Mouse (Mus musculus): ENCODE measurements around the gene Mrgprf.

The Mrgprf gene

GRCm38 (mm10) chr7:145309877-145310276 is 9.2 kb downstream of the Mrgprf start:
- no peaks in the 10 kb centered on the region for H3K36me3 ChIP-seq (ENCODE audit: control insufficient read depth, insufficient read depth, low read length, poor library complexity, severe bottlenecking)
- no peak for DNase-seq (ENCODE audit: low read depth, low spot score)
- no peaks in the 10 kb centered on the region for H3K27me3 ChIP-seq (ENCODE audit: control insufficient read depth, insufficient read depth, low read length, poor library complexity, severe bottlenecking)

- Histone ChIP-seq H3K27me3 (ENCODE audit: control insufficient read depth, insufficient read depth, low read length, poor library complexity, severe bottlenecking) (no peaks in the 10 kb centered on the region), H3K36me3 (ENCODE audit: control insufficient read depth, insufficient read depth, low read length, poor library complexity, severe bottlenecking) (no peaks in the 10 kb centered on the region)
- no peak for DNase-seq (ENCODE audit: low read depth, low spot score)
These were observed 9.9 kb downstream of the Mrgprf start for GRCm38 (mm10) chr7:145310526-145310925.

GRCm38 (mm10) chr7:145312137-145312536 is 11.5 kb downstream of the Mrgprf start:
- Histone ChIP-seq H3K36me3 (ENCODE audit: control insufficient read depth, insufficient read depth, low read length, poor library complexity, severe bottlenecking) (no peaks in the 10 kb centered on the region), H3K27me3 (ENCODE audit: control insufficient read depth, insufficient read depth, low read length, poor library complexity, severe bottlenecking) (no peaks in the 10 kb centered on the region)
- DNase-seq (ENCODE audit: low read depth, low spot score), result no peak

DNA sequence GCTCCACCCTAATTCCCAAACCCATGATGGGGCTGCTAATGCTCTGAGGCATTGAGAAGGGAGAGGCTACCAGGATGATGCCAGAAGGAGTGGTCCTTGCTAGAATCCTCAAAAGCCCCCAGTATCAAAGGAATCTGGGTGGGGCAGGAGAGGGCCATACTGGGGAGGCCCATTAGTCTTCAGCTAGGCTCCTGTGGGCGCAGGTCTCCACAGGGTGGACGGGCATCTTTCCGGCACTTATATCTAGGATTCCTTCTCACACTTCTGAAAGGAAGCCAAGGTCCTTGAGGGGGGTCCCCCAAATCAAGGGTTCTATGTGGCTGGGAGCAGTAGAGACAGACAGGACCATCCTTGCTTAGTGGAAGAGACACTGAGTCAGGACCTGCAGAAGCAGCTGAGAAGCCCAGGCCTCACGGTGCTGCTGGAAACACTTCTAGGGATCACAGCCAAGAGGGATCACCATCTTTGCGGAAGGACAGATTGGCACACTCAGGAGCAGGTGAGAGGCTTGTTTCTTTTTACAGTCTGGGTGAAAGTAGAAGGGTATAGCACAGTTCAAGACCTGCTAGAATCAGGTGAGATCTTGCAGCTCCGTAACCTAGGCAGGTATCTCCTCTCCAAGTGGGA is 14.3 kb downstream of the Mrgprf start, which contains the start of gene Mrgprd:
Mrgprd (plus strand) TSS at position 51 of the 627 bp plus-strand sequence.
- no peak for DNase-seq (ENCODE audit: low read depth, low spot score)

GRCm38 (mm10) chr7:145317522-145317921 is 16.9 kb downstream of the Mrgprf start:
- Histone ChIP-seq H3K27me3 (ENCODE audit: control insufficient read depth, insufficient read depth, low read length, poor library complexity, severe bottlenecking) (no peaks in the 10 kb centered on the region), H3K36me3 (ENCODE audit: control insufficient read depth, insufficient read depth, low read length, poor library complexity, severe bottlenecking) (no peaks in the 10 kb centered on the region)
- no peak for DNase-seq (ENCODE audit: low read depth, low spot score)

More for the DNA sequence above, 14.3 kb downstream of the Mrgprf start, which contains the start of gene Mrgprd:
- Histone ChIP-seq H3K36me3 (ENCODE audit: control insufficient read depth, insufficient read depth, low read length, poor library complexity, severe bottlenecking) (no peaks in the 10 kb centered on the region), H3K27me3 (ENCODE audit: control insufficient read depth, insufficient read depth, low read length, poor library complexity, severe bottlenecking) (no peaks in the 10 kb centered on the region)

DNA sequence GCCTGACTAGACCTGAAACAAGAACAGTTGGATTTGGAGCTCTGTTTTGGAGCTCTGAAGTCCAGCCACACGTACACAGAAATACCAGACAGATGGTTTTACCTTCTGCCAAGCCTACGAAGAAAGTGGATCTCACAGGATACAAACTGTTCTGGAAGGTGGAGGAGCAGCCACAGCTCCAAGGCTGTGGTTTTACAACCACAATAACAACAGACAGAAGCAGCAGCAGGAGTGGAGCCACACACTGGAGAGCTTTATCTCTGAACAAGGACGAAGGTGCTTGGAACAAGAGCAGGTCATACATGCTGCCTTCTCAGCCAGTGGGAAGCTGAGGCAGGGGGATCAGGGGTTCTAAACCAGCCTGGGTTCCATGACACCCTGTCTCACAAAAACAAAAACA is 18.9 kb downstream of the Mrgprf start:
- no peaks in the 10 kb centered on the region for H3K27me3 ChIP-seq (ENCODE audit: control insufficient read depth, insufficient read depth, low read length, poor library complexity, severe bottlenecking)
- DNase-seq (ENCODE audit: low read depth, low spot score), result no peak
- H3K36me3 ChIP-seq (ENCODE audit: control insufficient read depth, insufficient read depth, low read length, poor library complexity, severe bottlenecking), result no peaks in the 10 kb centered on the region

DNA sequence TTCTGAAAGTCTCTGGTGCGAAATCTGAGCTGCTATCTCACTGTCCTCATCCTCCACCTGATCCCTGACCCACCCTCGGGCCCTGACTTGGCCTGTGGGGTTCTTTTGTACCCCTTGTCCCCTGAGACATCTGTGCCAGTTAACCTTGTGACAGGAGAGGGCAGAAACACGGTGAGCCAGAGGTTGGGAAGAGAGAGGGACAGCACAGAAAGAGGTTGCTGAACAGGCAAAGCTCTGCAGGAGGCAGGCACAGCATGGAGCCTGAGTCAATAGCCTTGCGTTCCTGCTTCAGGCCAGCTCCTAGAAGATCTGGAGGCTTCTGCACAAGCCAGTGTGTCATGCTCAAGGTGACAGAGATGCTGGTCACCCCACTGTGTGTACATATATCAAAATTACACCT is 23.0 kb downstream of the Mrgprf start:
- no peaks in the 10 kb centered on the region for H3K27me3 ChIP-seq (ENCODE audit: control insufficient read depth, insufficient read depth, low read length, poor library complexity, severe bottlenecking)
- no peaks in the 10 kb centered on the region for H3K36me3 ChIP-seq (ENCODE audit: control insufficient read depth, insufficient read depth, low read length, poor library complexity, severe bottlenecking)

DNA sequence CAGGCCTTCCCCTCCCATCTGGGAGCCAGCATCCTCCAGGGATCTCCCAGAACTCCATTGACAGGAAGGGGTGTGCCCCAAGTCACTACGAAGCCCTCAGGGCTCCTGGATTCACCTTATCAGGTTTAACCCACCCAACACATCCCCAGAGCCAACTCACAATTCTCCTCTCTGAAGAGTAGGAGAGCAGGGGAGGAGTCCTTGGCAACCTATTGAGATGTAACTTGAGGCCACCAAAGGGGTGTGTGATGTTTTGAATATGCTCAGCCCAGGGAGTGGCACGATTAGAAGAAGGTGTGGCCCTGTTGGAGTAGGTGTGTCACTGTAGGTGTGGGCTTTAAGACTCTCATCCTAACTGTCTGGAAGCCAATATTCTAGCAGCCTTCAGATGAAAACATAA is 25.1 kb downstream of the Mrgprf start:
- H3K27me3 ChIP-seq (ENCODE audit: control insufficient read depth, insufficient read depth, low read length, poor library complexity, severe bottlenecking), result no peaks in the 10 kb centered on the region
- H3K36me3 ChIP-seq (ENCODE audit: control insufficient read depth, insufficient read depth, low read length, poor library complexity, severe bottlenecking), result no peaks in the 10 kb centered on the region

More for the DNA sequence above, 23.0 kb downstream of the Mrgprf start:
- no peak for DNase-seq (ENCODE audit: low read depth, low spot score)

DNA sequence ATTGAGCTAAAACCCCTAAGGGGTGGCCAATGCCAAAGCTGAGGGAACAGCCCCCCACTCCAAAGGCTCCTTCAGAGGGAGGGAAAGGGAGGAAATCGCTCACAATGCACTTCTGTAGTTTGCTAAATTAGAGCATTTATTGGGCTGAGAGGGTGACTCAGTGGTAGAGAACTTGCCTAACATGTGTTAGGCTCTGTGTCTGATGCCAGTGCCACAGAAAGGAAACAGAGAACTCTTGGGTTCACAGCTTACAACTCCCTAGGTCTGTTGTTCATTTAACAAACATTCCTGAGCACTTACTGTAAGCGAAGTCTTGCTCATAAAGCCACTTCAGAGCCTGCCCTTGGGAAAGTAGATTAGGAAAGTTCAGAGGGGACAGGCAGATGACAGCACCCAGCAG is 29.4 kb downstream of the Mrgprf start:
- no peaks in the 10 kb centered on the region for H3K36me3 ChIP-seq (ENCODE audit: control insufficient read depth, insufficient read depth, low read length, poor library complexity, severe bottlenecking)
- no peaks in the 10 kb centered on the region for H3K27me3 ChIP-seq (ENCODE audit: control insufficient read depth, insufficient read depth, low read length, poor library complexity, severe bottlenecking)
- no peak for DNase-seq (ENCODE audit: low read depth, low spot score)

More for the DNA sequence above, 25.1 kb downstream of the Mrgprf start:
- no peak for DNase-seq (ENCODE audit: low read depth, low spot score)

- Histone ChIP-seq H3K36me3 (ENCODE audit: control insufficient read depth, insufficient read depth, low read length, poor library complexity, severe bottlenecking) (no peaks in the 10 kb centered on the region), H3K27me3 (ENCODE audit: control insufficient read depth, insufficient read depth, low read length, poor library complexity, severe bottlenecking) (no peaks in the 10 kb centered on the region)
- DNase-seq (ENCODE audit: low read depth, low spot score), result no peak
These were observed 30.0 kb downstream of the Mrgprf start for GRCm38 (mm10) chr7:145330641-145331040.

GRCm38 (mm10) chr7:145332376-145333041 is 31.9 kb downstream of the Mrgprf start:
- no peaks in the 10 kb centered on the region for H3K27me3 ChIP-seq (ENCODE audit: control insufficient read depth, insufficient read depth, low read length, poor library complexity, severe bottlenecking)
- no peak for DNase-seq (ENCODE audit: low read depth, low spot score)
- H3K36me3 ChIP-seq (ENCODE audit: control insufficient read depth, insufficient read depth, low read length, poor library complexity, severe bottlenecking), result no peaks in the 10 kb centered on the region

GRCm38 (mm10) chr7:145333936-145334335 is 33.3 kb downstream of the Mrgprf start:
- Histone ChIP-seq H3K27me3 (ENCODE audit: control insufficient read depth, insufficient read depth, low read length, poor library complexity, severe bottlenecking) (no peaks in the 10 kb centered on the region), H3K36me3 (ENCODE audit: control insufficient read depth, insufficient read depth, low read length, poor library complexity, severe bottlenecking) (no peaks in the 10 kb centered on the region)
- DNase-seq (ENCODE audit: low read depth, low spot score), result no peak

- no peaks in the 10 kb centered on the region for H3K27me3 ChIP-seq (ENCODE audit: control insufficient read depth, insufficient read depth, low read length, poor library complexity, severe bottlenecking)
- no peaks in the 10 kb centered on the region for H3K36me3 ChIP-seq (ENCODE audit: control insufficient read depth, insufficient read depth, low read length, poor library complexity, severe bottlenecking)
- no peak for DNase-seq (ENCODE audit: low read depth, low spot score)
These were observed 33.9 kb downstream of the Mrgprf start for GRCm38 (mm10) chr7:145334428-145335027.

DNA sequence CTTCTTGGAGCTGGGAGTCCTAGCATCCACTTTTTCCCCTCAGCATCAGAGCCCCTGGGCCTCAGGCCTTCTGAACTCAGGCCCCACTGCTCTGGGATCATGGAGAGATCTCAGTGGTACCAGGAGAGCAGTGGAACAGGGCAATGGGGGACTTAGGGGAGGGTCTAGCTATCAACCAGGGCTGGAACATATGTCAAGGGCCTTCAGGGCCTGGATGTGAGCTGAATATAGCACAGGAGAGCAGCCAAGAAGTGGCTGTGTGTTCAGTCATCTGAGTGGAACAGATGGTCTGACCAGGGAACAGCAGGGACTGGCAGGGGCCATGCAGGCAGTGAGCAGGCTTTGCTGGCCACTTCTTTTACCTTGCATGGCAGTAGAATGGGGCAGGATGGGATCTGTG is 34.6 kb downstream of the Mrgprf start:
- no peak for DNase-seq (ENCODE audit: low read depth, low spot score)
- no peaks in the 10 kb centered on the region for H3K36me3 ChIP-seq (ENCODE audit: control insufficient read depth, insufficient read depth, low read length, poor library complexity, severe bottlenecking)
- H3K27me3 ChIP-seq (ENCODE audit: control insufficient read depth, insufficient read depth, low read length, poor library complexity, severe bottlenecking), result no peaks in the 10 kb centered on the region

- no peak for DNase-seq (ENCODE audit: low read depth, low spot score)
- H3K36me3 ChIP-seq (ENCODE audit: control insufficient read depth, insufficient read depth, low read length, poor library complexity, severe bottlenecking), result no peaks in the 10 kb centered on the region
- H3K27me3 ChIP-seq (ENCODE audit: control insufficient read depth, insufficient read depth, low read length, poor library complexity, severe bottlenecking), result no peaks in the 10 kb centered on the region
These were observed 35.1 kb downstream of the Mrgprf start for GRCm38 (mm10) chr7:145335616-145336332.
